Mouse (Mus musculus): ENCODE measurements around the gene Ddx3x.
A peak's percentile ranks its signal among the peaks of the same experiment; 100 is the strongest.

Ddx3x gene

DNA sequence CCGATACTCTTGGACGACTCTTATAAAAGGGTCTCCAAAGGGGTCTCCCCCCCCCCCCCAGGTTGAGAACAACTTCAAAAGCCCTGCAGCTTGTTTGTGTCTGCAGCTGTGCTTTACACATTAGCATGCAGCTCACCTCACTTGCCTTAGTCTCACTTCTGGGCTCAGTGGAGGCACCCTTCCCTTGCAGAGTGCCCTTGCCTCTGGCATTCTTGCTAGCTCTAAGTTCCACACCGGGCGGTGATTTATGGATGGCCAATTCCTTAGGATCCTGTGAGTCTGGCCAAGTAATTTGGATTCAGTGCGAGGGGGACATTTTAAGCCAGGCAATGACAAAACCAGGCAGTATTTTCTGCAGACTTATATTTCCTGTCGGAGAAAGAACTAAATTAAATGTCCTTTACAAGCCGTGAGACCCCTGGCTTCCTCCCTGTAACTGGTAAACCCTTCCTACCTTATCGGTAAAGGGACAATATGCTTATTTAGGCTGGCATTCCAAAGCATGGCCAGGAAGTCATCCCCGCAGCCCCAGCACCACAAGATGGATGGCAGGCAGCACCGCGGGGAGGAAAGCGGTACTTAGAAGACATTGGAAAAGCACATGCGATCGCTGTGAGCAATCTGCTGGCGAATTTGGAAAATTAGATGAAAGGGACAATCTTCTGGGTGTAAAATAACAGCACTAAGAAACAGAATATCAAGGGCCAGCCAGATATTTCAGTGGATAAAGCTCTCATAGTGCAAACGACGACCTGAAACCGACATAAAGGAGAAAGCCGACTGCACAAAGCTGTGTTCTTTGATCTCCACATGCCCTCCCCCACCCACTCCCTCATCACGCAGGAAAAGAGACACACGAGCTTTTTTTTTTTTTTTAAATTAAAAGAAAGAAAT, 39.1 kb upstream of the Ddx3x start:
- no peaks in the 10 kb centered on the region for H3K27me3 ChIP-seq (ENCODE audit: insufficient read depth, low read length)
- H3K36me3 ChIP-seq (ENCODE audit: insufficient read depth, low read length), result no peaks in the 10 kb centered on the region
- TF ChIP-seq POU5F1 (IDR thresholded peaks at IDR 0.05; ENCODE audit: borderline replicate concordance, low read length) (no peak), CTCF (conservative IDR thresholded peaks at IDR 0.05; ENCODE audit: low read length) (no peak), NANOG (IDR thresholded peaks at IDR 0.05; ENCODE audit: borderline replicate concordance, low read length) (no peak)
- H3K4me3 ChIP-seq (replicated peaks; ENCODE audit: low read length), result peak overlapping the region; percentile 77
- peaks cover 36% of the 10 kb centered on the region for H3K4me1 ChIP-seq (replicated peaks; ENCODE audit: low read depth, low read length)
- H3K9me3 ChIP-seq (ENCODE audit: low read length), result no peaks in the 10 kb centered on the region

DNA sequence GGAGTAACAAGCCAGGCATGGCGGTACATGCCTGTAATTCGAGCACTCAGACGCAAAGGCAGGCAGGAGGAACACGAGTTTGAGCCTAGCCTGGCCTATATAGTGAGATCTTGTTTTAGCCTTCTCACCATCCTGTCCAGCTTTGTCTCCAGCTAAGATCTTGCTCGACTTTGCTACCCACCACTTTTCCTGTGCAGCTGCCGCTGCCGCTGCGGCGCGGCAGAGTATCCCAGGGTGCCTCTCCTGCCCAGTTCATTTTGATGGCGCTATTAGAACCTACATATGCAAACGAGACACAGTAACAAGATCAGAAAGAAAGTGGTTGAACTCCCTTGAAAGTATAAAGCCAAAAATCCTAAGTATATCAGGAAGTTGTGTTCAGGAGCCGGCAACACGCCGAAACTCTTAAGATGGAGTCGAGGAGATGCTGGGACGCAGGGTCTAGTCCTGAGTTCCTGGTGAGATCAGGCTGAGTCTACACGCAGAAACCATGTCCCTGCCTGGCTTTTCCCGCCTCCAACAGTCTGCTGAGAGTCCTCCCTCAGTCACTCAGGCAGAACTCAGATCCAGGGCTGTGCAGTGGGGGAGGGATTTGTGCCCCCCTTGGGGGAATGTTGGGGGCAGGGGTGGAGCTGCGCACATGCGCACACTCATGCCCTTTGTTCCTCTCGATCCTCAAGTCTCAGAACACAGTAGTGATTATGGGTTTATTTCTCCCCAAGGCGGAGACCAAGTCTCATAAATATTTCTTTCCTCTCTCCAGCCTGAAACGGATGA, 38.3 kb upstream of the Ddx3x start:
- no peak for TF ChIP-seq POU5F1 (IDR thresholded peaks at IDR 0.05; ENCODE audit: borderline replicate concordance, low read length)
- no peak for TF ChIP-seq CTCF (conservative IDR thresholded peaks at IDR 0.05; ENCODE audit: low read length)
- no peaks in the 10 kb centered on the region for H3K27me3 ChIP-seq (ENCODE audit: insufficient read depth, low read length)
- H3K36me3 ChIP-seq (ENCODE audit: insufficient read depth, low read length), result no peaks in the 10 kb centered on the region
- peaks cover 36% of the 10 kb centered on the region for H3K4me1 ChIP-seq (replicated peaks; ENCODE audit: low read depth, low read length)
- no peaks in the 10 kb centered on the region for H3K9me3 ChIP-seq (ENCODE audit: low read length)
- H3K4me3 ChIP-seq (replicated peaks; ENCODE audit: low read length), result peak overlapping the region; percentile 77

DNA sequence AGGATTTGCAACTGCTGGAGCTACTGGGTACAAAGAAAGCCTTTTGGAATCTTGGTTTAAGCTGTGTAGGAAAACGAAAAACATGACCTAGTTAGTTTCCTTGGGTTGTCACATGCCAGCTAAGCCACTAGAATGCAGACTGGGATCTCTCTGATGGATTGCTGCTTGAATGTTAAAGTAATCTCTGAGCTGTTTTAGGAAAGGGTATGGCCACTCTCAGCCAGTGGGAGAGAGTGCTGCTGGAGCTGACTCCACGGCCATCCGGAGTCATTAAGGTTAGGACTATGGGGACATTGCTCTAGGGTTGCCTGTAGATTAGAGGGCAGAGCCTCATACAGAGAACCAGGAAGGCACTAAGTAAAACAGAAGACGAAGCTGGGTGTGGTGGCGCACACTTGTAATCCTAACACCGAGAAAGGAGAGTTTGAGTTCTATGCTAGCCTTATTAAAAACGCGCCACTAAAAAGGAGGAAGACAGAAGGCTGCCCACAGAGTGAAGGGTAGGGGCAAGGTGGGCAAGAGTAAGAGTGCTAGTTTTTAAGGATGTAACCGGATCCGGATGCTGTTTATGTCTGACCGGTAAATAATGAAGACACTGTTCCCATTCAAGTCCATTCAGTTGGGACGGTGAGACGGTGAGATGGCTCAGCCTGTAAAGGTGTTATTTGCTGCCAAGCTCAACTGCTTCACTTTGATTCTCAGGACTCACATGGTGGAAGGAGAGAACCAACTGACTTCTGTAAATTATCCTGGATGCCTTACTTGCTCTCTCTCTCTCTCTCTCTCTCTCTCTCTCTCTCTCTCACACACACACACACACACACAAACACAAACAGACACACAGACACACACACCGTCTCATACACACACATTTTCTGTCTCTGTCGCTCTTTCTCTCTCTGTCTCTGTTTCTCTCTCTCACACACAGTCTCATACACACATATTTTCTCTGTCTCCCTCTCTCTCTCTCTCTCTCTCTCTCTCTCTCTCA, 37.3 kb upstream of the Ddx3x start:
- no peaks in the 10 kb centered on the region for H3K27me3 ChIP-seq (ENCODE audit: insufficient read depth, low read length)
- TF ChIP-seq CTCF (conservative IDR thresholded peaks at IDR 0.05; ENCODE audit: low read length) (no peak), NANOG (IDR thresholded peaks at IDR 0.05; ENCODE audit: borderline replicate concordance, low read length) (no peak), POU5F1 (IDR thresholded peaks at IDR 0.05; ENCODE audit: borderline replicate concordance, low read length) (no peak)
- peaks cover 36% of the 10 kb centered on the region for H3K4me1 ChIP-seq (replicated peaks; ENCODE audit: low read depth, low read length)
- H3K4me3 ChIP-seq (replicated peaks; ENCODE audit: low read length), result peak overlapping the region; percentile 77
- H3K36me3 ChIP-seq (ENCODE audit: insufficient read depth, low read length), result no peaks in the 10 kb centered on the region
- H3K9me3 ChIP-seq (ENCODE audit: low read length), result no peaks in the 10 kb centered on the region

DNA sequence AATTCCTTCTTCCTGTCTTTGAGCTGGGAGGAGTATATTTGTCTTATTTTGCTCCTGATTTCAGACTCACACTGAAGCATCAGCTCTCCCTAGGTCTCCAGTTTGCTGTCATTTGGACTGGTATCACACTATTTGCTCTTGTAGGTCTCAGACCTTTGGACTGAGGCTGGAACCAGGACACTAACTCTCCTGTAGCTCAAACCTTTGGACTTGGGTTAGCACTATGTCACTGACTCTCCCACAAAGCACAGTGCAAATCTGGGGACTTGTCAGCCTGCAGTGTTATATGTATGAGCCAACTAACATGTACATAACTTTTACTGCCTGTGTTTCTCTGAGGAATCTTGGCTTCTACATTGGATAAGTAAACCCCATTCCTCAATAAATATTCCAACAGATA, 36.2 kb upstream of the Ddx3x start:
- no peak overlapping the region for H3K4me3 ChIP-seq (replicated peaks; ENCODE audit: low read length)
- no peaks in the 10 kb centered on the region for H3K27me3 ChIP-seq (ENCODE audit: insufficient read depth, low read length)
- peaks cover 31% of the 10 kb centered on the region for H3K4me1 ChIP-seq (replicated peaks; ENCODE audit: low read depth, low read length)
- TF ChIP-seq POU5F1 (IDR thresholded peaks at IDR 0.05; ENCODE audit: borderline replicate concordance, low read length) (no peak), CTCF (conservative IDR thresholded peaks at IDR 0.05; ENCODE audit: low read length) (no peak)
- no peaks in the 10 kb centered on the region for H3K9me3 ChIP-seq (ENCODE audit: low read length)
- H3K36me3 ChIP-seq (ENCODE audit: insufficient read depth, low read length), result no peaks in the 10 kb centered on the region

DNA sequence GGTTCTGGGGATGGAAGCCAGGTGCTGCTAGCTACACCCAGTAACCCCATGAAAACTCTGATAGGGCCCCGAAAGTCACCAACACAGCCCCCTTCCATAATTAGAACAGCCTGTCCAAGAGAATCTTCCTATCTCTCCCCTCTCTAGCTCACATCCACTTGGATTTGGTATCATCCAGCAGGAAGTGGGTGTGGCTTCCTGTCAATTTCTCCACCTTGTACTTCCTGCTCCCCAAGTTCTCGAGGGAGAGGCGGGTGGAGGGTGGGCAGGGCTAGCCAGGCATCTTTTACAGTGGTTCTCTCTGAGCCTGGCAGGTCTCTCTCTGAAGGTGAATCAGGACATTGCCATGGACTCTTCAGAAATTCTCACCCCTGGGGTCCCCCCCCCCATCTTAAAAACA, 35.7 kb upstream of the Ddx3x start:
- TF ChIP-seq POU5F1 (IDR thresholded peaks at IDR 0.05; ENCODE audit: borderline replicate concordance, low read length) (no peak), CTCF (conservative IDR thresholded peaks at IDR 0.05; ENCODE audit: low read length) (no peak), NANOG (IDR thresholded peaks at IDR 0.05; ENCODE audit: borderline replicate concordance, low read length) (no peak)

DNA sequence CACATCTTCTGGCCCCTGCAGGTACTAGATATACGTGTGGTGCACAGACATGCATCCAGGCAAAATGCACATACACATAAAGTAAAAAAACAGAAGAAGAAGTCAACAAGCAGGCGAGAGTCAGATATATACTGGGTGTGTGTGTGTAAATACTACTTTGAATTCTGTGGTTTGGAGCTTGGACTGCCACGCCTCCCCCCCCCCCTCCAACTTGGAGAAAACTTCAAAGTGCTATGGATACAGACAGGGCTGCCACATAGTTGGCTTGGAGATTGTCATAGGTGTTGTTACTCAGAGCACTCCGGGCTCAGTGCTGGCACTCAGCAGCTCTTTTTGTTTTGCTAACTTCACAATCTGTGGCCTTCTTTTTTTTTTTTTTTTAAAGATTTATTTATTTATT, 29.1 kb upstream of the Ddx3x start:
- TF ChIP-seq CTCF (conservative IDR thresholded peaks at IDR 0.05; ENCODE audit: low read length) (no peak), NANOG (IDR thresholded peaks at IDR 0.05; ENCODE audit: borderline replicate concordance, low read length) (no peak), POU5F1 (IDR thresholded peaks at IDR 0.05; ENCODE audit: borderline replicate concordance, low read length) (no peak)

More for the DNA sequence above, 35.7 kb upstream of the Ddx3x start:
- no peaks in the 10 kb centered on the region for H3K27me3 ChIP-seq (ENCODE audit: insufficient read depth, low read length)
- no peaks in the 10 kb centered on the region for H3K36me3 ChIP-seq (ENCODE audit: insufficient read depth, low read length)
- no peaks in the 10 kb centered on the region for H3K9me3 ChIP-seq (ENCODE audit: low read length)
- peak overlapping the region; percentile 35; the same call in 1 of the 2 replicates for H3K4me3 ChIP-seq (replicated peaks; ENCODE audit: low read length)
- peaks cover 27% of the 10 kb centered on the region for H3K4me1 ChIP-seq (replicated peaks; ENCODE audit: low read depth, low read length)

DNA sequence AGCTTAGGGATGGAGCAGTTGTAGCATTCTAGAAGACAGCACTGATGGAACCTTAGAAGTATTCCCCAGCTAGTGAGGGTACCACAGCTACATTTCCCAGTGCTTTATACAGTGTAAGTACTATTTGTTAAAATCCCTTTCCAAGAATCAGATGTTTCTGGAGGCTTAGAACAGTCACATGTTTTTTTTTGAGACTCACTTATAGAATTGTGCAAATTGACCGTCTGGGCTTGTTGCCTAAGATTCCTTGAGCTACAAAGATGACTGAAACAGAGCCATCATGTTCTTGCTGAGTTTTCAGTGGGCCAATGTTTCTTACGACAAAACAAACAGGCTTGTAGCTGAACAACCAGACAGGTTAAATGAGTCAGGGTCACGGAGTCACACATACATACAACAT, 26.5 kb upstream of the Ddx3x start:
- no peaks in the 10 kb centered on the region for H3K27me3 ChIP-seq (ENCODE audit: insufficient read depth, low read length)
- no peak overlapping the region for H3K4me3 ChIP-seq (replicated peaks; ENCODE audit: low read length)
- H3K36me3 ChIP-seq (ENCODE audit: insufficient read depth, low read length), result no peaks in the 10 kb centered on the region
- TF ChIP-seq CTCF (conservative IDR thresholded peaks at IDR 0.05; ENCODE audit: low read length) (no peak), POU5F1 (IDR thresholded peaks at IDR 0.05; ENCODE audit: borderline replicate concordance, low read length) (no peak), NANOG (IDR thresholded peaks at IDR 0.05; ENCODE audit: borderline replicate concordance, low read length) (no peak)
- H3K9me3 ChIP-seq (ENCODE audit: low read length), result no peaks in the 10 kb centered on the region
- no peaks in the 10 kb centered on the region for H3K4me1 ChIP-seq (replicated peaks; ENCODE audit: low read depth, low read length)

More for the DNA sequence above, 29.1 kb upstream of the Ddx3x start:
- H3K36me3 ChIP-seq (ENCODE audit: insufficient read depth, low read length), result no peaks in the 10 kb centered on the region
- no peaks in the 10 kb centered on the region for H3K9me3 ChIP-seq (ENCODE audit: low read length)
- H3K4me1 ChIP-seq (replicated peaks; ENCODE audit: low read depth, low read length), result no peaks in the 10 kb centered on the region
- H3K27me3 ChIP-seq (ENCODE audit: insufficient read depth, low read length), result no peaks in the 10 kb centered on the region
- H3K4me3 ChIP-seq (replicated peaks; ENCODE audit: low read length), result no peak overlapping the region
